Mouse (Mus musculus) urinary bladder, adult 2 months (tissue): Measurements from ENCODE around the gene Xpr1. TPM values are rescaled to one million over a fixed set of nuclear protein-coding genes. Genes with fewer than 3 reads are reported as not detected.
A peak's percentile ranks its signal among the peaks of the same experiment; 100 is the strongest.
"Not testable (repeated sequence)": the region's sequence is repeated elsewhere in the genome, so short reads cannot be mapped to it uniquely, and the experiment has no call there.

Experiments
- DNase-seq: peaks from one replicate; pipeline ENCODE4 v3.0.0; 2022; ENCODE audit warnings: low spot score
- polyA plus RNA-seq: library from polyadenylated mRNA; depleted of rRNA; stranded (reverse); fragments of >200 nt; gene quantifications from 2 replicates; pipeline ENCODE4 v1.2.3, GENCODE M21; 2012

Gene Xpr1
- polyA plus RNA-seq, 1 experiment, result 12.3 TPM

DNA sequence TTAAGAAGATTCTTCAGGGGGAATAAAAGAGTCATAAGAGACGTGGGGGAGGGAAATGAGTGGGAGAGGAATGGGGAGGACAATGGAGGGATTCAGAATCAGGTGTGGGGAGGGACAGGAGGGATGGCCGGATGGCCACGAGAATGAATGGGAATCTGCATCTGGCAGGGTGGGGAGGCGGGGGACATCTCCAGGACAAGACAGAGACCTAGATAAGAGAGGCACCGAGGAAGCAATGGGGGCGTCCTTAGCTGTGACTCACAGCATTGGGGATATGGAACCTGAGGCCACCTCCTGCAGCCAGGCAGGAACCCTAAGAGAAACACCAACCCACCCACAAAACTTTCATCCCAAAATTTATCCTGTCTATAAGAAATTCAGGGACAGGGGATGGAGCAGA is 81.3 kb downstream of the Xpr1 start:
- DNase-seq, result no peak

DNA sequence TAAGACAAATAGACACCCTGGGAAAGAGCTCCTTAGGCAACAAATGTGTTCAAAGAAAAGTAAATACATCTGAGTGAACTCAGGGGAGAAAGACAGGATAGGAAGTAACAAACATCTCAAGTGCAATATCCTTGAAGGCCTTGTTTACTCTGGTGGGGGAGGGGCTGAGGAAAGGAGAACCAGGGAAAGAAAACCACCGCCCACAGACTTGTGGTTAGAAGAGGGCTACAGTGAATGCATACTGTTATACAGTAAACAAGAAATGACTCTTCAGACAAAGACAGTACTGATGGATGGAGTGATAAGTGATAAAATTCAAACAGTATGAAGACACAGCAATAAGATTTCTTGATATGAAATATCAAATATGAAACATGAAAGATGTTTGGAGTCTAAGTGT is 95.0 kb downstream of the Xpr1 start:
- no peak for DNase-seq

DNA sequence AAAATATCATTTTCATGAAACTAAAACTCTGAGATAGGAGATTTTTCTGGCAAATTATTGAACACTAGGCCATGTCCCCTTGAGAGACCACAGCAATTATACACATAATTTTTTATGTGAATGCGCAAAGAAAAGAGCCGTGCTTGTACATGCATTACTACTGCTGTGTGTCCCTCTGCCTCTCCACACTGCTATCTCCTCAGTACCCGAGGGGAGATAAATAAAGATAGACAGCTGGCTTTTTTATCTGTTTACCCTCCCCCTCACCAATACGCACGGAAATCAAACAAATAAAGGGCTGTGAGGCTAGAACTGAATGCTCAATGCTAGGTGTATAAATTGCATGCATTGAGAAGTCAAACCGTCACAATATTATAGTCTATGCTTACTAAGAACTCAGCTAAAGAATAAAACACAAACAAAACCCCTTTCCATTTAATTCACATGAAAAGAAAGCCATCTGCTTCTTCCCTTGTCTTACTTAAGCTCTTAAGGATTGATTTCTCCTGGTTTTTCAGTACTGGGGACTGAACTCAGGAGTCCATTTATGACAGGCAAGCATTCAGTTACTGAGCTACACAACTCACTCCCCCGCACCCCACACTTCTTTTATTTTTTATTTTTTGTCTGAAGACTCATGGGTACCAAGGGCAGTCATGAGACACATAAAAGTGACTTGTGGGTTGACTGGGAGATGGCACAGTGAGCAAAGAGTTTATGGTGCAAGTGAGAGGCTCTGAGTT is 97.0 kb downstream of the Xpr1 start:
- DNase-seq, result no peak

DNA sequence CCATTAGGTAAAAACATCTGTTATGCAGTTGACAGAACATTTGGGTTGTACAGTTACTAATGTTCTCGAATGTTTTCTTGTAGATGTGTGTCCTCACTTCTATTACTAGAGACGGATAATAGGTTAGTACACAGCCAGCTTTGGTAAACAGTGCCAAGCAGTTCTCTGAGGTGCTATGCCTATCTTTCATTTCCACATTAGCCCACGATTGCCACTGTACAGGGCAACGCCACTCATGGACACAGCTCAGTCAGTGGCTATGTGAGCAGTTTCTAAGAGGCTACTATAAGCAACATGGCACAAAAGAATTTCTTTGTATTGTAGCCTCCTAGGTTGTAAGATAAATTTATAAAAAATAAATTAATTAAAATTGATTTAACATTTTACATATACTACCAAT is 97.7 kb downstream of the Xpr1 start:
- DNase-seq, result no peak

DNA sequence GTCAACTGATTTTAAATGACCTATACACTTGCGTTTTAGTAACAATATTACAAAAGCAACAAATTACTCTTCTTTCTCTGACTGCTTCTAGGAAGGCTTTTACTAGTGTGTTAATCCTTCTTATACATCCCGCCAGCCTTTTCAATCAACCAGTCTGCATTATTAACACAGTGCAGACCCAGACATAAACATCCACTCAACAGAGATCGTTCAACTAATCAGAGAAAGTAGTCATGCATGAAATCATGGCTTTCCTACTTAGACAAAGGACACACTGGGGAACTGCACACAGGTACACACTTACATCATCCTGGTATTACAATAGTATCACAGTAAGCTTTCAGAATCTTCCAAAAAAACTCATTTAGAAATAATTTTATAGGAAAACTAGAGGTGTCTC is 105.5 kb downstream of the Xpr1 start:
- no peak for DNase-seq

DNA sequence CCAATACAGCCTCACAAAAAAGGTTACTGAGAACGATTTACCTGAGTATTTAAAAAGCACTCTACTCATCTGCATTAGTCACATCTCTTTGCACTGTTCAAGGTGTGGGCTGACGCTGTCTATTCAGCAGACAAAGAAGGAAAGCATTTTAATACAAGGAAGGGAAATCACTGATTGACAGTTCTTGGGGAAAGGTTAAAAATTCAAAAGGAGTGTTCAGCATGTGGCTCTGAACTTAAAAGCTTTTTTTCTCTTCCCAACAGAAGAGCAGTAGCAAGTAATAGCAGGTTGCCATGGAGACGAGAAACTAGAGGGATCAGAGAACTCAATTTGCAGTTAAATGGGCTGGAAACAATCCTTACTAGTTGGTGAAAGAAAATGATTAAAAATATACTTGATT is 110.3 kb downstream of the Xpr1 start:
- DNase-seq, result no peak

DNA sequence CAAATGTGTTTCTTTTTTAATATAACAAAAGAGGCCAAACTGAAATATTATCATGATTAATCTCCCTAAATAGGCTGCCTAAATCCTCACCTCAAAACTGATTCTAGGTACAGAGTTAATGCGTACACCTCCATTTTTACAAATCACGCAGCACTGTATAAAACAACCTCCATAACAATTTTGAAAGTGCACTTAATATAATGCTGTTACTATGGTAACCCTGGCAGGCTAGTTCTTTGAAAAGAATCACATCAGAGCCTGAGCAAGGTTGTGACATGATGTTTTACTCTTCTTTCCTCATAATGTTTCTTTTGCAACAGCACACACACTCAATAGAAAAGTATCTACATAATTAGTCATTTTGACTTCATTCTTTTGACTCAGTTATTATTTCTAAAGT is 113.8 kb downstream of the Xpr1 start:
- DNase-seq, result no peak

DNA sequence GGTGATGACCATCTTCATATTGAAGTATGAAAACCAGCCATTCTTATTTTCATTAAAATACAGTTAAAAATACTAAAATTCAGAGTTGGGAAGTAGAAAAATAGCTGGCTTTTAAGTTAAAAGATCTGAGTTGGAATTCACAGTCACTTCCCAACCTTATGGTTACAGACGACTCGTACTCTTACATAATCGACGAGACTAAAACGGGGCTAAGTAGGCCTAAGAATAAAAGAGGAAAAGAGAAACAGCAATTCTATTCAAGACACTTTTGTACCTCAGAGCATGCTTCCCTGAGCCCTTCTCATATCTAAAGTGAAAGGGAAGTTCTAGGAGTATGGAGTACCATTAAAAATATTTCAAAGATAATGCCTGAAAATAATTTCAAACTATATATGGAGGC is 119.6 kb downstream of the Xpr1 start:
- no peak for DNase-seq

DNA sequence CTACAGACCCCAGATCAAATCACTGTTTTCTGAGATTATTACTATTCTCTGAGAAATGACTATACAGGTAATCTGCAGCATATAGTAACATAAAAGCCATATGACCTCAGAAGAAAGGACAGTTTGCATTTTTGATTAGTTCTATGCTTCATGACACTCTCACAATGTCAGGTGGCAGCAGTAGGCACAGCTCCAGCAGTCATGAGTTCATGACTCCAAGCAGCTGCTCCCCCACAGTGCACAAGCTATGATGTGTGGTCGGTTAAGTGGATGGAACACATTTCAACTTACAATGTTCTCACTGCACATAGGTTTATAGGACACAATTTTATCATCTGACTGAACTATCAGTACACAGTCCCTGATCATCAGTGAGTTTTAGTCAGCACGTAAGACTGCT is 120.0 kb downstream of the Xpr1 start:
- DNase-seq, result no peak

DNA sequence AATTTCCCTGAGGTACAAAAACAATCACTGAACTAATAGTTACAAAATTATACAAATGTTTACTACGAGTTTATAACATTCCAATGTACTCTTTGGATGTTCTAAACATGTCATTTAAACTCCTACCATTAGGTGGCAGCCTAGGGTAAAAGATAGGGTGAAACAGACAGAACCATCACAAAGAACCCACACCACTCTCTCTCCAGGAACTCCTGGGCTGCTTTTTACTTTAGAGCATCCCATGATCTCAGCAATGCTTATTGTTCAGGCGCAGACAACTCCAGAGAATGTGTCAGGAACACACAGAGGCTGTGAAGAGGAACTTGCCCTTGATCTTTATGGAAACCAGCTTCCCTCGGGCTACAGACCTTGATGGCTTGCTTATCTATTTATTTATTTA is 123.8 kb downstream of the Xpr1 start:
- DNase-seq, result no peak

DNA sequence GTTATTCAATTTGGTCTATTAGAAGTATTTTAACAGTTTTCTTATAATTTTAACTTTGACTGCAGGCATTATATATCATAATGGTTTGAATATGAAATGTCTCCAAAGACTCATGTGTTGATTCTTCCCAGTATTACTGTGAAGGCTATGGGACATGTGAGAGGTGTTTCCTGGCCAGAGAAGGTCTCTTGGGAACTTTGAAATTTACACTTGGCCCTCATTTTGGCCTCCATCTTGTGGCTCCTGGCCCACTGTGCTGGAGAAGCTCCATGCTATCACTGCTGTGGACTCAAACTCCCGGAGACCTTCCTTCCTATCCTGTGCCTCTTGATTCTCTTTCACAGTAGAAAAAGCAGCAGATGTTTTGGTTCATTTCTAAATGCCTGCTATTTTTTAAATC is 127.8 kb downstream of the Xpr1 start:
- no peak for DNase-seq

DNA sequence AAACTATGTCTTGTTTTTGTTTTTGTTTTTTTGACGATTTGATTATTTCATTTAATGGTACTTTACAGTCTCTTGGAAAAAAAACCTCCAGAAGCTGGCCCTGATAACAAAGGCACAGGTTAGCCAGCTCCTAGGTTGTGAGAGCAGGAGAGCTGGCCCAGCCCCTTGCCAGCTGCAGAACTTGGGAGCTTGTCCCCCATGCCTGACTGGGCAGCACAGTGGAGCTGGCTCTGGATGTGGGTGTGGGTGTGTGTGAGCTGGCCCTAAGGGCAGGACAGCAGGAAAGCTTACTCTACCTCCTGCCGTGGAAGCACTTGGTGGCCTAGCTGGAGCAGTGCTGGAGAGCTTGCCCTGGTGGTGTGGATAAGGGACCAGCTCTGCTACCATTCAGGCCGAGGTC is 129.2 kb downstream of the Xpr1 start:
- DNase-seq, result no peak

DNA sequence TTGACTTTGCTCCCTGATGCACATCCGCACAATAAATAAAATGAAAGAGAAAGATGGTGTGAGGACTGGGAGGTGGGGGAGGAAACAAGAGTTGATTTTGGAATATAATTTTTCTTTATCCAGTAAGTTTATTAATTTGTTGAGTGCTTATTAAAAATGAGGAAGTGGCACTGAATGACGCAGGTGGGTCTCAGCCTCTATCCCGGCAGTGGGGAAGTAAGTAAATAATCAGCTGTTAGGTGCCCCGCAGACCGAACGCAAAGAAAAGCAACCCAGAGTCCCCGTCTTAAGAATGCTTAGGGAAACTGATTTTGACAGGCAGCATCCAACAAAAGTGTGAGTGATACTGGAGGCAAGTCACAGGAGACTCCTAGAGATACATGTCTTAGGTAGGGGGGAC is 133.4 kb downstream of the Xpr1 start:
- no peak for DNase-seq

DNA sequence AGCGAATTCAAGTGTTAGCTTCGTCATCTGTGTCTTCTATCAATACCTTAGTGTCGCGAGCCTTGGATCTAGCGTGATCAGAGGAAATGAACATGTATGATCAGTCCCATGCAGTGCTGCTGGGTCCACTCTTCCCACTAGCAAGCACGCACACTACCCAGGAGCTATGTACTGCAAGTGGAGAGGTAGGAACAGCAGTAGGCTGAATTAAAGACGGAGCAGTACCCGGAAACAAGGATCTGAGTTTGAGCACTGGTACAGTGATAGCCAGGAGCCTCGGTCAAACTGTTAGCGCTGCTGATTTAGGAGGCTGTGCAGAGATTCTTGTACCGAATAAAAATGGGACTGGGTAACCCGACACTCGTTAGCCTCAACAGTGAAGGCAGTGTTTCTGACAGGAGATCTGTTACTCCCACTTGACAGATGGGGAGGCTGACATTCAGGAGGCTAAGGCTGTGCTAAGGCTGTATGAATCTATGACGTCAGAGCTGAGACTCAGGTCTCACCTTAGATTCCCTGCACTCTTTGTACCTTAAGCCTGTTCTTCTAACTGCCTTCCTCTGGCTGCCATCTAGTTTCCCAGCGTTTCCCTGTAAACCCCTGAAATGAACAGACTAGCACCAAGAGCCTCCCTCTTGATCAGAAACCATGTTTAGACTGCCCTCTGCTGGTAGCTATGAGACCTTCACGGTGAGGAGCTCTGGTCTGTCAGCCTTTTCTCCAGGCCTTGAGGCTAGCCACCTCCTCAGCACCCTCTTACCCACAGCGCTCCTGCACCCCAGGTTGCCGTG is 136.0 kb downstream of the Xpr1 start:
- DNase-seq, result no peak

DNA sequence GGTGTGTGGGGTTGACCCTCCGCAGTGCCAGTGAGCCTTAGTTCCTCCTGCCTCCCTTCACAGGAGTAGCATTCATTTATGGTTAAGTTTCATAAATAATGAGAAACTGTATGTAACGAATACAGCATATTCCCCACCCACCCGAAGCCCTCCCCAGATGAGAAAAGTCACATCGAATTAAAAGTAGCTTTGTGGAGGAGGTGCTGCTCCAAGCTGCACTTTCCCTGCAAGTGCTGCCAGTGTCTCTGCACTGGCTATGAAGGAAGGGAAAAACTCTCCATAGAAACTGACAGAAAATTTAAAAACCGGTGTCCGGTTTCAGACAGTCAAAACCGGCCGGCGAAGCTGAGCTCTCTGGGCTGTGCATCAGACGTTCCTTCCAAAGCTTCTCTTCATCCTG is 136.9 kb downstream of the Xpr1 start:
- no peak for DNase-seq

DNA sequence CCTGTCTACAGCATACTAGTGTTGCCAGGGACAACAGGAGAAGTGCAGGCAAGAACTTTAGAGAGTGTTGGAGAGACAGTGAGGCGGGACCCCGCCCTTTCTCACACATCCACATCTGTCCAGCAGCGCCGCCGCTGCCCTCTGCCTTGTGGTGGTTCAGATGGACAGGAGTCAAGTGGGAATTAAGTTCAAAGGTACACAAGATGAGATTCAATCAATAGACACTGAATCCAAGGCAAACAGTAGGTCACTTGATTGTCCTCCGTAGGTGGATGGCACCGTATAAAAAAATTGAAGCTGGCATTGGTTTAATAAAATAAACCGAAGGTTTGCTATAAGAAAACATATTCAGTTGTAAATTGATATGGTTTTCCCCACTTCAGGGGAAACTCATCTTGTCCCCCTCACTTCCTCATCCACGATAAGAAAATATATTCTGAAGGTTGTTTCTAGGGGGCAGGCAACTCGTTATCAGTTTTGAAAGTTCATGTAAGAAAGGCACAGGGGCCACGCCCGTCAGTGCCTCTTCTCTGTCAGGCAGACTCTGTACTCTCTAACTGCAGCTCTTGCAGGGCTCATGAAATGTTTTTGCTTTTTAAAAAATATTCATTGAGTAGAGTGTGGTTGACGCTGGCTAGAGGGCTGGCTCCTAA is 140.7 kb downstream of the Xpr1 start:
- DNase-seq, result no peak

DNA sequence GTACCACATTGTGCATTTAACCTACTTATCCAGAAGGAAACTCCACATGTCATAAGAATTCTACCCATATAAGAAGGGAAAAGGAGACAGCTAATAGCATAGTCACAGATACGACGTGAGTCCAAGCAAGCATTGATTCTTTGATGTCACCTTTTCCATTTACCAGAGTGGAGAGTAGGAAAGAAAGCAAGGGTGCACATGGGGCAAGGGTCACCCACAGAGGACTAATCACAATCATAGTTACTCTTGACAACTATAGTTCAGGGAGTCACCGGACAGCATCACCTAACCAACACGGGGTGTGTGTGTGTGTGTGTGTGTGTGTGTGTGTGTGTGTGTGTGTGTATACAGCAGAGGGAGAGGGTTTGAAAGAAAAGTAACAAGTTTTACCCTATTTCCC is 141.4 kb downstream of the Xpr1 start:
- no peak for DNase-seq

DNA sequence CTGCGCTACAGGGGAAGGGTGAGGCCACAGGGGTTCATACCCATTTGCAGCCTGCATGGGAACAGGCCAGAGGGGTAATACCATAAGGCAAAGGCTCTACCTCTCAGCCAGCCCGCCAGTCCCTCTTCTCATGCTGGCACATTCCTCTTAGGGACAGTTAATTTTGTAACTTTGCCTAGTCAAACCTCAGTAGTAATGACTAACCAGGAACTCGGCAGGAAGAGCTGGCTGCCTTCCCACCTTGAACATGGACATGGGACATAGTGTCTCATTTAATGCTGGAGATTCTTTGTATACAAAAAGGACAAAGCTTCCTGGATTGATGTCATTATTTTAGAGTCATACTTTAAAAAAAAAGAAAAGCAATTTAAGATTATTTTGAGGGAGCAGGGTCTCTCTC is 142.2 kb downstream of the Xpr1 start:
- DNase-seq, result no peak

DNA sequence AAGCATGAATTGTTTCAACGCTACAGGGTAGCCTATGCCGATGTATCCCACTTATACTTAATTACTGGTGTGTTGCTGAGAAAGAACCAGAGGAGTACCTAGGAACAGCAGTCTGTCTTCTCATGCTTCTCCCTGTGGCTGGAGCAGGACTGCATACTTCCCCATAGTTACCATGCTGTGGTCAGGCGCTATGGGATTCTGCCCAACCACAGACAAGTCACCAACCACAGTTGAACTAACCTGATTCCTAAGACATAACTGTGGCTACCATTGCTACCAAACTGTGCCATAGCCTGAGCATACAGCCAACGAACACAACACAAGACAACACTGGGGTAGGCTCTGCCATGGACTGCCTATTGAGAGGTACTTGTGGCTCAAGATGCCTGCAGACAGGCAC is 144.3 kb downstream of the Xpr1 start:
- no peak for DNase-seq

DNA sequence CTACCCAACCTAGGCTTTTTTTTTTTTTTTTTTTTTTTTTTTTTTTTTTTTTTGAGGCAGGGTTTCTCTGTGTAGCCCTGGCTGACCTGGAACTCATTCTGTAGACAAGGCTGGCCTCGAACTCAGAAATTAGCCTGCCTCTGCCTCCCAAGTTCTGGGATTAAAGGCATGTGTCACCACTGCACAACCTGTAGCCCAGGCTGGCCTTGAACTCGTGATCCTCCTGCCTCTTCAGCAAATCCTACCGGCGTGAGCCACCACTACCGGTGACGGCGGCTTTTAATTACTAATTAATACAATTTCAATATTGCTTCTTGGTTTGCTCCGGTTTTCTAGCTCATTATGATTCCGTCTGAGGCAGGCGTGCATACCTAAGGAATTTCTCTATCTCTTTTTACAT is 154.7 kb downstream of the Xpr1 start:
- not testable (repeated sequence) for DNase-seq

DNA sequence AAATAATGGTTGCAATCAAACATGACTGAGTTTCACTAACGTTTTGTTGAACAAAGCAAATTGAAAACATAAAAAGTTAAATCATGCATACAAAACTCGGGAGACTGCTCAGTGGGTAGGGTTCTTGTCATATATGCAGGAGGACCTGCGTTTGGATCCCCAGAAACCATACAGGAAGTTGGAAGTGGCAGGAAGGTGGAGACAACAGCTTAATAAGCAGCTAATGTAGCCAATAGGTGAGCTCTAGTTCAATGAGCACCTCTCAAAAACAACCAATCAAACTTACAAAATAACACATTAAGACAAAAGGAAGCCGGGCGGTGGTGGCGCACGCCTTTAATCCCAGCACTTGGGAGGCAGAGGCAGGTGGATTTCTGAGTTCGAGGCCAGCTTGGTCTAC is 162.9 kb downstream of the Xpr1 start:
- DNase-seq, result no peak

DNA sequence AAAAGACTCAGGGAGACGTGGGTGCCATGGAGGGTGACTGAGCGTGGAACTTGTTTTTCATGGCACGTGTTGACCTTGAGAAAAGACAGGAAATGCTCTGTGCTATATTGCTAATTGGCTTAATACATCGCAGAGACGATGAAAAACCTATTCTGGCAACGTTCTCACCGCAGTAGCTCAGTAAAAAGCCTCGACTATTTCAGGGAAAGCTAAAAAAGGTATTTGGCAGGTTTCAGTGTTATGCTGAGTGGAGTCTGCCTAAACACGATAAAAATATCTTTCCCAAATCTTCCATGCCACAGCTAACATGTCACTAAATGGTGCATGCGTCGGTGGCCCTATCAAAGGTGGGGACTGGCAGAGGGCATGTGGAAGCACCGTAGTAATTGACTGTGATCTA is 164.1 kb downstream of the Xpr1 start:
- peak; percentile 4 for DNase-seq

DNA sequence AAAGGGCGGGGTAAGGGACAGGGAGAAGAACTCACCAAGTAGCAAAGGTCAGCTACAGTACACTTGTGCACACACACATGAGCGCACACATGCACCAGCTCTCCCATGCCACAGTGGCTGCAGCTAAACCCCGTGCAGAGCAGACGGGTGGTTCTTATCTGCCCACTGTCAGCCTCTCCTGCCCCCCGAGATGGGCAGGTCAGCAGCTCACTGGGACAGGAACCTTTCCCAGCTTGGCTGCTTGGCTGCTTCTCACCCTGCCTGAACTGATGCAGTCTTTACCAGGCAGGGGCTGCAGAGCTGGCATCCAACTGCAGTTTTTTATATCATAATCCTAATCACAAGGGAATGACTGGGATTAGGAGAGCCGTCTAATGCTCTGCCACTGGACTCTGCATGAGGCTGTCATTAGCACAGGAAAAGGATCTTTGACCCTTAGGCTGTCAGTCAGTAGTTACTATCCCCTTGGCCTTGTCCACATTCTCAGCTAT is 164.5 kb downstream of the Xpr1 start:
- DNase-seq, result peak; percentile 7
